Mouse (Mus musculus) midbrain, embryonic 14.5 days (tissue): ENCODE results near the gene Zfp62. TPM values are rescaled to one million over a fixed set of nuclear protein-coding genes. Genes with fewer than 3 reads are reported as not detected.

Experiments used
- ATAC-seq: fragments of 200-750 bp; cut with Nextera tagmentation; 2 replicates; pipeline ENCODE4 v1.8.0; 2017; ENCODE audit warnings: moderate number of reproducible peaks, moderate library complexity; ENCODE audit not compliant: low FRiP score, low TSS enrichment
- DNase-seq: peaks from one replicate; pipeline ENCODE4 v3.0.0-alpha.2; 2015
- H3K27ac ChIP-seq: fragments of 300-500 bp; sonication (generic); replicated peaks from 2 replicates; pipeline ENCODE4 v1.5.1; 2014; ENCODE audit warnings: mild to moderate bottlenecking, low read depth, low read length, moderate library complexity
- H3K27me3 ChIP-seq: fragments of 300-500 bp; sonication (generic); 2 replicates; pipeline ENCODE4 v1.6.1; 2014; ENCODE audit warnings: low read length, control low read depth, mixed read lengths; ENCODE audit not compliant: control insufficient read depth, insufficient read depth
- H3K36me3 ChIP-seq: fragments of 300-500 bp; sonication (generic); 2 replicates; pipeline ENCODE4 v1.6.1; 2014; ENCODE audit warnings: low read length, control low read depth; ENCODE audit not compliant: control insufficient read depth, insufficient read depth
- H3K4me1 ChIP-seq: fragments of 300-500 bp; sonication (generic); 2 replicates; pipeline ENCODE4 v1.6.1; 2014; ENCODE audit warnings: mild to moderate bottlenecking, antibody characterized with exemption, low read length, control low read depth; ENCODE audit not compliant: control insufficient read depth, insufficient read depth
- H3K4me2 ChIP-seq: fragments of 300-500 bp; sonication (generic); 2 replicates; pipeline ENCODE4 v1.6.1; 2014; ENCODE audit warnings: mild to moderate bottlenecking, low read length, moderate library complexity
- H3K4me3 ChIP-seq: fragments of 300-500 bp; sonication (generic); replicated peaks from 2 replicates; pipeline ENCODE4 v1.5.1; 2014; ENCODE audit warnings: low read depth, low read length
- H3K9ac ChIP-seq: fragments of 300-500 bp; sonication (generic); replicated peaks from 2 replicates; pipeline ENCODE4 v1.6.1; 2014; ENCODE audit warnings: mild to moderate bottlenecking, low read length, moderate library complexity
- H3K9me3 ChIP-seq: fragments of 300-500 bp; sonication (generic); 2 replicates; pipeline ENCODE4 v1.6.1; 2016; ENCODE audit warnings: low read length, control low read depth, mixed read lengths; ENCODE audit not compliant: control insufficient read depth
- WGBS: fragments of 180-500 bp; shearing (Covaris S2); extraction: QIAGEN DNeasy Blood & Tissue Kit; methylation state at CpG from one replicate; pipeline ENCODE4 v1.1.7; 2014; 5-methylcytosine and 5-hydroxymethylcytosine counted together
- polyA plus RNA-seq: library from polyadenylated mRNA; unstranded; fragments of >200 nt; fragmentation: Nextera tagmentation; extraction: Ambion mirVana; gene quantifications from 2 replicates; pipeline ENCODE4 v1.2.1, GENCODE M21; 2014

The Zfp62 gene
- polyA plus RNA-seq, 1 experiment from 2014 or later: 61.7 TPM

DNA sequence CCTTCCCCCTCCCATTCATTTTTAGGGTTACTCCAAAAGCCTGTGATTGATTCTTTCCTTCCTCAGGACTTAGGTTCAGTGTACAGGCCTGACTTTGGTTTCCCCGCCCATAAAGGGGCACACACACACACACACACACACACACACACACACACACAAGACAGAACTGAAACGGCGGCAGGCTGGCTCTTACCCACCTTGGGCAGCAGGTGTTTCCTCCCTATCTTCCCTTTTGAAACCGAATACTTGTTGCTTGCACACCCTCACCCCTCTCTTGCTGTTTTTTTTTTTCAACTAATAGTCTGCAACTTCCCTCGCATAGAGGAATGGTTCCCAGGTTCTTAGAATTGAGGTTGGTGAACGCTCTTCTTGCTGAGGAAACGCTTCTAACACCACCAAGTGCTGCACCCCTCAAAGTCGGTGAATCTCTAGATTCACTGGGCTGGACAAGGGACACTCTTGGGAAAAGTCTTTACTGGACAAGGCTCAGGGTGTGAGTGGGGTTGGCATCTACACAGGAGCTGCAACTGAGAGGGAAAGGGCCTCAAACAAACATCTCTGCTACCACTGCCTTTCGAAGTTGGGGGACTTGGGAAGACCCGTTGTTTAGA is 46.8 kb downstream of the Zfp62 start:
- no peaks in the 10 kb centered on the region for H3K27me3 ChIP-seq
- H3K27ac ChIP-seq: peak overlapping the region; percentile 49; the same call in 1 of the 2 replicates
- H3K4me2 ChIP-seq: peak overlapping the region; percentile 91
- DNase-seq (no peak), ATAC-seq (peak; percentile 21; the same call in 1 of the 2 replicates)
- 30% methylated on average over 10 of the region's 10 CpGs for WGBS
- peak overlapping the region; percentile 50 for H3K4me3 ChIP-seq
- H3K36me3 ChIP-seq: 0 out of 2 replicates have a peak, but pooled peaks cover 11% of the 10 kb centered on the region
- peaks cover 19% of the 10 kb centered on the region for H3K4me1 ChIP-seq
- H3K9ac ChIP-seq: peak overlapping the region; percentile 61
- no peaks in the 10 kb centered on the region for H3K9me3 ChIP-seq

DNA sequence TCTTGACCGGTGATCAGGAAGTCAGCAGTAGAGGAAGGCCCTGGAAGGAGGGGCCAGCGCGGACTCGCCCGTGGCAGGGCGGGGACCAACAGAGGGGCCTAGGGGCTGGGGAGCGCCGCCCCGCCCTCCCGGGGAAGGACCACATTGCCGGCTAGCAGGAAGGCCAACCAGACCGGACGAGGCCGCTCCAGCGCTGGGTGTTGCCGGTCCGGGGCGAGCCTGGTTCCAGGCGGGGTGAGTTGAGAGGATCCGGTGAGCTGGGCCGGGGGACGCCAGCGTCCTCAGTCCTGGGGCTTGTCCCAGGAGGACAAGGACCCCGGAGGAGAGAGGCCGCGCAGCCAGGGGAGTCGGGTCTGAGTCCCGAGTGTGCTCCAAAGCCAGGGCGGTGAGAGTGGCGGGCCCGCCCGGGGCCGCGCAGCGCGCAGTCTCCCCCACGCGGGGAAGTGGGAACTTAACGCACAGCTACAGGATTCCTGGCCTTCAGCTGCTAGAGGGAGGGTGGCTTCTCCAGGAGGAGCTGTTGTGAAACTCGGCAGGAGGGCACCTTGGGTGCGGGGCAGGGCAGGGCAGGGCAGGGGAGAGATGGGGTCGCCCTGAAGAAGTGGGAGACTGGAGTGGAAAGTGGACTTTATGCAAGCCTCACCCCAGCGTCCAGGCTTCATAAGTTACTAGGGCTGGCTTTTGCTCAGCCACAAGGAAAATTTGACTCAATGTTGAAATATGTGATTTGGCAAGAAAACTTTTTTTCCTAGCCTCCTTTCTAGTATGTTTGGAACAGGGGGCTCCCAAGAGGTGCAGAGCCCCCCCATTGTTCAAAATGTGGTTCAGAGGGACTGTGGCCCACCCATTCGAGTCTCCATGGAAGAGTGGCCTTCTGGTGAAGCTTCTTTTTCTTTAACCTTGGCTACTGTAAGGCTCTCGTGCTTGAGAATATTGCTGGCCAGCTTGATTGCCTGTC is 47.6 kb downstream of the Zfp62 start:
- ATAC-seq (peak; percentile 89), DNase-seq (peak; percentile 74)
- no peaks in the 10 kb centered on the region for H3K27me3 ChIP-seq
- no peaks in the 10 kb centered on the region for H3K9me3 ChIP-seq
- peak overlapping the region; percentile 61 for H3K9ac ChIP-seq
- H3K4me1 ChIP-seq: peaks cover 15% of the 10 kb centered on the region
- H3K27ac ChIP-seq: peak overlapping the region; percentile 49
- peak overlapping the region; percentile 91 for H3K4me2 ChIP-seq
- H3K4me3 ChIP-seq: peak overlapping the region; percentile 50
- WGBS: 2% methylated on average over 45 of the region's 45 CpGs
- 0 out of 2 replicates have a peak, but pooled peaks cover 11% of the 10 kb centered on the region for H3K36me3 ChIP-seq

DNA sequence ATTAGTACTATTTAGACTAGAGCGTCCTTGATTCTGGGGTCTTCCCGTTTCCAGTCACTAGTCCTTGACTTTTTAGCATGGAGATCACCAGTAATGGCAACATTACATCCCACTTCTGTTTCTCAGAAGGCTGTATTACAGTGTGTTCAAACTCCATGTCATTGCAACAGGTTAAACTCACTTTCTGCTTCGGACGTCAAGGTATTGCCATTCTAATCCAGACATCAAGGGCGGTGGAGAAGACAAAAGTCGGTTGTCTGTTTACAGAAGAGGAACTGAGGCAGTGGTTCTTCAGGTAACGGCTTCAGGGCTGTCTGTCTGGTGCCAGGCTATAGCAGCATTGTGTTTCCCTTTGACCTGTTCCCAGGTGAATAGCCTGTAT is 48.3 kb downstream of the Zfp62 start:
- Histone ChIP-seq H3K36me3 (0 out of 2 replicates have a peak, but pooled peaks cover 11% of the 10 kb centered on the region), H3K9ac (no peak overlapping the region), H3K4me1 (peaks cover 15% of the 10 kb centered on the region), H3K27me3 (no peaks in the 10 kb centered on the region), H3K9me3 (no peaks in the 10 kb centered on the region), H3K4me2 (peak overlapping the region; percentile 91), H3K4me3 (no peak overlapping the region; the same call in 1 of the 2 replicates), H3K27ac (no peak overlapping the region)
- DNase-seq (no peak), ATAC-seq (no peak)
- 76% methylated on average over 7 of the region's 7 CpGs for WGBS

DNA sequence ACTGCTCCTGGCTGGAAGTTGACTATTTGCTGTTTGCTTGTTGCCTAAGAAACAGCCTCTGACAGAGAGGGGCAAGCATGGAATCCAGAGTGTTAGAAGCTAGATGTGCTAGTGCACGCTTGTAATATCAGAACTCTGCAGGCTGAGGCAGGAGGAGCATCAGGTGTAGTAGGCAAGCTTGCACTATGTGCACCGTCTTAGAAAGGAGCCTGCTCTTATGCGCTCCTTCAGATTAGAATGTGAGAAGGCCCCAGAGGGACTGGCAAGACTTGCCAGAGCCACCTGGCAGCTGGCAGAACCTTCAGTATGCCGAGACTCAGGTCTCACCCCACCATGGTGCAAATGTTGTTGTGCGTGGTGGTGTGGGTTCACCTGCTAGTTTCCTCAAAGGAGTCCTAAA is 49.0 kb downstream of the Zfp62 start:
- Histone ChIP-seq H3K27me3 (no peaks in the 10 kb centered on the region), H3K36me3 (0 out of 2 replicates have a peak, but pooled peaks cover 11% of the 10 kb centered on the region), H3K4me2 (no peak overlapping the region), H3K4me3 (no peak overlapping the region), H3K9me3 (no peaks in the 10 kb centered on the region), H3K9ac (no peak overlapping the region), H3K4me1 (peaks cover 15% of the 10 kb centered on the region), H3K27ac (no peak overlapping the region)
- WGBS: 92% methylated on average over 5 of the region's 5 CpGs
- ATAC-seq: no peak
- DNase-seq: no peak

DNA sequence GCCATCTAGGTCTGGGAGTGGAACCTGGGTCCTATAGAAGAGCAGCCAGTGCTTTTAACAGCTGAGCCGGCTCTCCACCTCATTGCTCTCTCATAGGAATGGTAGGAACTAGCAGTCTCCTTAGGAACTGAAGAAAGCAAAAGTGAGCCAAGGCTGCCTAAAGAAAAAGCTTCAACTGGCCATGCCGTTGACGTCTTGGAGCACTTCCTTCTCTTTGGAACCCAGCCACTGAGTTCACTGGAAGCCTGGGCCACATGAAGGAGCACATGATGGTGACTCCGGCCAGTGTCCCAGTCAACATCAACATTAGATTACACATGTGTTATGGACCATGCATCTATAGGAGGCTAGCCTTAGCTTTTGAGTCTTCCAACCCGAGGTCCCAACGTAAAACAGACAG is 49.9 kb downstream of the Zfp62 start:
- no peak overlapping the region for H3K27ac ChIP-seq
- ATAC-seq (no peak), DNase-seq (no peak)
- no peaks in the 10 kb centered on the region for H3K27me3 ChIP-seq
- H3K4me1 ChIP-seq: peaks cover 15% of the 10 kb centered on the region
- no peak overlapping the region for H3K4me3 ChIP-seq
- 93% methylated on average over 6 of the region's 6 CpGs for WGBS
- no peak overlapping the region for H3K9ac ChIP-seq
- no peaks in the 10 kb centered on the region for H3K9me3 ChIP-seq
- H3K4me2 ChIP-seq: no peak overlapping the region
- H3K36me3 ChIP-seq: 0 out of 2 replicates have a peak, but pooled peaks cover 11% of the 10 kb centered on the region

DNA sequence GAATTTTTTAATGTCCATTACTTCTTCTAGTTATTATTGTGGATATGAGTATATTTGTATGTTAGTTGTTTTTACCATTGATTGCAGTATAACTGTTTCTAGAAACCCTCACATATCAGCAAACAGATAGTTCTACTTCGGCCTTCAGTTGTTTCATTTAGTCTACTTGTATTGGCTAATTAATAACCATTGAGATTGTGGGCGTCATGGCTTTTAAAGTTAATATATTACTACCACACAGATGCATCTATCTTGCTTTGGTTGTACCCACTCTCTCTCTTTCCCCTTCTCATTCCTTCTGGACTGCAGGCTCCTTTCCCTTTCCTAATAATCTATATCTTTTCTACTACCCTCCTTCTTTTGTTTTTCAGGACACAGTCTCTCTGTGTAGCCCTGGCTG is 56.2 kb downstream of the Zfp62 start:
- H3K27me3 ChIP-seq: no peaks in the 10 kb centered on the region
- WGBS: 96% methylated on average over 2 of the region's 2 CpGs

DNA sequence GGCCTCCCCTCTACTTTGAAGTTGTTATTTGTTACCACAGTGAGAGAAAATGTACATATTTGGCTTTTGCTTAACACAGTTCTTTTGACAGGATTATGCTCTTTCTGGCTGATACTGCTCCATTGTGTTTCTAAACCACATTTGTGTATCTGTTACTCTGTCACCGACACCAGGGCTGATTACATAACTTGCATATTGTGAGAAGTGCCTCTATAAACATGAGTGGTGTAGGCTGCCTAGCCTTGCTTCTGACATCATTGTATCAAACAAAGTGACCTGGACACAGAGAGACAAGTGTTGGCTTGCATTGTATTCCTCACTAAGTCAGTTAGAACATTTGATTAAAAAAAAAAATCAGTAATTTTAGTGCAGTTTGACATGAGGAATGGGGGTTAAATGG is 56.7 kb downstream of the Zfp62 start:
- Histone ChIP-seq H3K9me3 (no peaks in the 10 kb centered on the region), H3K36me3 (peaks cover 21% of the 10 kb centered on the region), H3K4me1 (no peaks in the 10 kb centered on the region), H3K9ac (no peak overlapping the region), H3K4me2 (no peak overlapping the region), H3K27ac (no peak overlapping the region), H3K27me3 (no peaks in the 10 kb centered on the region), H3K4me3 (no peak overlapping the region)
- DNase-seq: no peak
- ATAC-seq: no peak
- 80% methylated on average over 1 of the region's 1 CpGs for WGBS

More for the DNA sequence above, 56.2 kb downstream of the Zfp62 start:
- Histone ChIP-seq H3K36me3 (peaks cover 26% of the 10 kb centered on the region), H3K4me1 (no peaks in the 10 kb centered on the region), H3K9me3 (no peaks in the 10 kb centered on the region), H3K4me3 (no peak overlapping the region), H3K4me2 (no peak overlapping the region), H3K9ac (no peak overlapping the region), H3K27ac (no peak overlapping the region)
- ATAC-seq: no peak
- DNase-seq: no peak

DNA sequence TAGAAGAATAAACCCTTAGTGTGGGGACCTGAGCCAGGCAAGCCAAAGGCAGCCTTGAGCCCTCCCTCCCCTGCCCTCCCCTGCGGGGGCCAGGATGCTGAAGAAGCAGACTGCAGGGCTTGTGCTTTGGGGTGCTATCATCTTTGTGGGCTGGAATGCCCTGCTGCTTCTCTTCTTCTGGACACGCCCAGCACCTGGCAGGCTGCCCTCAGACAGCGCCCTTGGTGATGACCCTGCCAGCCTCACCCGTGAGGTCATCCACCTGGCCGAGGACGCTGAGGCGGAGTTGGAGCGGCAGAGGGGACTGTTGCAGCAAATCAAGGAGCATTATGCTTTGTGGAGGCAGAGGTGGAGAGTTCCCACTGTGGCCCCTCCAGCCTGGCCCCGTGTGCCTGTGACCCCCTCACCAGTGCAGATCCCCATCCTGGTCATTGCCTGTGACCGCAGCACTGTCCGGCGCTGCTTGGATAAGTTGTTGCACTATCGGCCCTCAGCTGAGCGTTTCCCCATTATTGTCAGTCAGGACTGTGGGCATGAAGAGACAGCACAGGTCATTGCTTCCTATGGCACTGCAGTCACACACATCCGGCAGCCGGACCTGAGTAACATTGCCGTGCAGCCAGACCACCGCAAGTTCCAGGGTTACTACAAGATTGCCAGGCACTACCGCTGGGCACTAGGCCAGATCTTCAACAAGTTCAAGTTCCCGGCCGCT is 57.7 kb downstream of the Zfp62 start:
- ATAC-seq (no peak), DNase-seq (no peak)
- Histone ChIP-seq H3K27me3 (no peaks in the 10 kb centered on the region), H3K4me1 (no peaks in the 10 kb centered on the region), H3K36me3 (peaks cover 19% of the 10 kb centered on the region), H3K4me3 (no peak overlapping the region), H3K4me2 (no peak overlapping the region), H3K9ac (no peak overlapping the region), H3K27ac (no peak overlapping the region), H3K9me3 (no peaks in the 10 kb centered on the region)
- WGBS: 95% methylated on average over 21 of the region's 21 CpGs
